Mouse (Mus musculus): ENCODE results near the gene Ism1.

GRCm38 (mm10) chr2:139714206-139714605, 36.2 kb downstream of the Ism1 start:
- TF ChIP-seq CTCF (IDR thresholded peaks at IDR 0.05) = no peak
- TF ChIP-seq EP300 (IDR thresholded peaks at IDR 0.05) = no peak

Data from lung, postnatal 0 days (tissue).